Mouse (Mus musculus) forebrain, embryonic 10.5 days (tissue): Measurements from ENCODE around the gene Prmt7. TPM values are rescaled to one million over a fixed set of nuclear protein-coding genes. Genes with fewer than 3 reads are reported as not detected.

Source experiments
- DNase-seq: peaks from one replicate; pipeline ENCODE4 v3.0.0-alpha.2; 2017; ENCODE audit warnings: low spot score; ENCODE audit errors: extremely low spot score
- H3K27ac ChIP-seq: fragments of 300-500 bp; sonication (generic); 2 replicates; pipeline ENCODE4 v1.5.1; 2016; ENCODE audit warnings: mild to moderate bottlenecking
- H3K27me3 ChIP-seq: fragments of 300-500 bp; sonication (generic); 2 replicates; pipeline ENCODE4 v1.6.1; 2016; ENCODE audit warnings: mild to moderate bottlenecking; ENCODE audit not compliant: poor library complexity, severe bottlenecking
- H3K36me3 ChIP-seq: fragments of 300-500 bp; sonication (generic); replicated peaks from 2 replicates; pipeline ENCODE4 v1.6.1; 2016; ENCODE audit warnings: mild to moderate bottlenecking, moderate library complexity
- H3K4me1 ChIP-seq: fragments of 300-500 bp; sonication (generic); 2 replicates; pipeline ENCODE4 v1.6.1; 2016
- H3K4me3 ChIP-seq: fragments of 300-500 bp; sonication (generic); 2 replicates; pipeline ENCODE4 v1.5.1; 2016; ENCODE audit warnings: mild to moderate bottlenecking, moderate library complexity
- H3K9me3 ChIP-seq: fragments of 300-500 bp; sonication (generic); 2 replicates; pipeline ENCODE4 v1.6.1; 2016; ENCODE audit warnings: mild to moderate bottlenecking, moderate library complexity
- WGBS: fragments of 180-500 bp; shearing (Covaris S2); methylation state at CpG from one replicate; pipeline ENCODE4 v1.1.7; 2016; 5-methylcytosine and 5-hydroxymethylcytosine counted together
- polyA plus RNA-seq: library from polyadenylated mRNA; unstranded; fragments of >200 nt; fragmentation: Nextera tagmentation; extraction: Ambion mirVana; gene quantifications from 2 replicates; pipeline ENCODE4 v1.2.1, GENCODE M21; 2016

The Prmt7 gene
- polyA plus RNA-seq, 1 experiment from 2014 or later = 88.6 TPM

DNA sequence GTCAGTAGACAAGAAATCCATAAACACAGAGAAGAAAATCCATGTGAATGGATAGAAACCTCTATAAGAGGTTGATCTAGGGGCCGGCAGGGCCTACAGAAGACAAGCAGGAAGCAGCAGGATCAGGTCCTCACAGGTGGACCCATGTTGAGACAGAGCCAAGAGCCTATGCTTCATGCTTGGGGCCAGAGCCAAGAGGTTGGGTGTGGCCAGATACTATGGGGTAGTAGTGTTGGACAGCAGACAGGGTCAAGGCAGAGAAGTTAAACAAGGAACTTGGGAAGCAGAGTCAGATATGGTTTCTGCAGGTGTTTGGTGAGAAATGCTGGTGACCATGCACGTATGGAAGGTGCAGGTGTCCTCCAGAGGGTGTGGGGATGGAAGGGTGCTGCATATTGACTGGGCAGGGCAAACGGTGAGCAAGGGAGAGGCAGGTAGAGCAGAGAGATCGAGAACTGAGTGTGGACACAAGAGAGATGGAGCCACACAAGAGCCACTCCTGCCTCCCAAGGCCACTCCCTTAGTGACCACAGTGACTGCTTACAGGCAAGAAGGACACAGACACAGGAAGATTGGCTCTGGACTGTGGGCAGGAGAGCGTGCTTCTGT is 66.1 kb downstream of the Prmt7 start:
- no peak overlapping the region for H3K4me3 ChIP-seq
- no peaks in the 10 kb centered on the region for H3K36me3 ChIP-seq
- no peaks in the 10 kb centered on the region for H3K9me3 ChIP-seq
- H3K27me3 ChIP-seq = no peaks in the 10 kb centered on the region
- 84% methylated on average over 5 of the region's 5 CpGs for WGBS
- DNase-seq = no peak
- H3K4me1 ChIP-seq = peaks cover 9% of the 10 kb centered on the region
- no peak overlapping the region for H3K27ac ChIP-seq

- H3K36me3 ChIP-seq = no peaks in the 10 kb centered on the region
- H3K9me3 ChIP-seq = no peaks in the 10 kb centered on the region
- DNase-seq = no peak
- 82% methylated on average over 11 of the region's 11 CpGs for WGBS
- H3K27me3 ChIP-seq = no peaks in the 10 kb centered on the region
- no peak overlapping the region for H3K27ac ChIP-seq
- H3K4me1 ChIP-seq = peaks cover 10% of the 10 kb centered on the region
- no peak overlapping the region for H3K4me3 ChIP-seq
These were observed 67.8 kb downstream of the Prmt7 start for GRCm38 (mm10) chr8:106278367-106279042.

DNA sequence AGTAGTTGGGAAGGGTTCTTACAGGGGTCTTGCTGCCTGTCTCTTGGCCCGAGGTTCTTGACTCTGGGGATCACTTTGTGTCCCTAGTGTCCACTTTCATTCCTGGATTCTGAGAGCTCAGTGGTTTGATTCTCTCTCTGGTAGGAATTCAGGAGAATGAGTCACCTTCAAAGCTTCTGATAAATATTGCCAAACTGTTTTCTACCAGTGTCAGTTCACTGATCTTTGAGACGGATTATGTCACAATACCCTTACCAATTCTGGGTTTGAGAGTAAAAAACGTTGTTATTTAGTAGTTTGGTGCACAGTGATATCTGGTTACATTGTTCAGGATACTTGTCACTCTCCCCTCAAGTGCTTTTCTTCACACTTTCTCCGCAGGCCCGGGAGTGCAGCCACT is 69.4 kb downstream of the Prmt7 start:
- DNase-seq = no peak
- Histone ChIP-seq H3K27ac (no peak overlapping the region), H3K9me3 (no peaks in the 10 kb centered on the region), H3K4me3 (no peak overlapping the region), H3K36me3 (no peaks in the 10 kb centered on the region), H3K27me3 (no peaks in the 10 kb centered on the region), H3K4me1 (peaks cover 10% of the 10 kb centered on the region)
- 57% methylated on average over 5 of the region's 5 CpGs for WGBS

- Histone ChIP-seq H3K36me3 (no peaks in the 10 kb centered on the region), H3K4me3 (no peak overlapping the region), H3K9me3 (no peaks in the 10 kb centered on the region), H3K4me1 (peaks cover 10% of the 10 kb centered on the region), H3K27me3 (no peaks in the 10 kb centered on the region), H3K27ac (no peak overlapping the region)
- 67% methylated on average over 4 of the region's 4 CpGs for WGBS
- no peak for DNase-seq
These were observed 70.1 kb downstream of the Prmt7 start for GRCm38 (mm10) chr8:106280844-106281243.

- Histone ChIP-seq H3K27me3 (no peaks in the 10 kb centered on the region), H3K9me3 (no peaks in the 10 kb centered on the region), H3K27ac (no peak overlapping the region), H3K4me1 (peaks cover 24% of the 10 kb centered on the region), H3K36me3 (no peaks in the 10 kb centered on the region), H3K4me3 (no peak overlapping the region)
- DNase-seq = no peak
- 24% methylated on average over 2 of the region's 2 CpGs for WGBS
These were observed 76.7 kb downstream of the Prmt7 start for GRCm38 (mm10) chr8:106287445-106287844.

GRCm38 (mm10) chr8:106288732-106289131 is 78.0 kb downstream of the Prmt7 start:
- Histone ChIP-seq H3K4me3 (no peak overlapping the region), H3K27ac (peak overlapping the region; percentile 15; the same call in 1 of the 2 replicates), H3K4me1 (peaks cover 20% of the 10 kb centered on the region), H3K27me3 (no peaks in the 10 kb centered on the region), H3K9me3 (no peaks in the 10 kb centered on the region), H3K36me3 (no peaks in the 10 kb centered on the region)
- WGBS = 54% methylated on average over 2 of the region's 3 CpGs
- DNase-seq = no peak

- 60% methylated on average over 7 of the region's 7 CpGs for WGBS
These were observed 78.7 kb downstream of the Prmt7 start for GRCm38 (mm10) chr8:106289464-106289863.

GRCm38 (mm10) chr8:106292484-106293396 is 82.0 kb downstream of the Prmt7 start:
- DNase-seq = no peak
- Histone ChIP-seq H3K4me1 (peaks cover 8% of the 10 kb centered on the region), H3K9me3 (no peaks in the 10 kb centered on the region), H3K27ac (no peak overlapping the region), H3K27me3 (no peaks in the 10 kb centered on the region), H3K4me3 (no peak overlapping the region), H3K36me3 (no peaks in the 10 kb centered on the region)
- 78% methylated on average over 20 of the region's 20 CpGs for WGBS

More at GRCm38 (mm10) chr8:106289464-106289863, 78.7 kb downstream of the Prmt7 start:
- Histone ChIP-seq H3K27me3 (no peaks in the 10 kb centered on the region), H3K4me3 (no peak overlapping the region), H3K4me1 (peaks cover 20% of the 10 kb centered on the region), H3K27ac (no peak overlapping the region), H3K9me3 (no peaks in the 10 kb centered on the region), H3K36me3 (no peaks in the 10 kb centered on the region)
- no peak for DNase-seq

DNA sequence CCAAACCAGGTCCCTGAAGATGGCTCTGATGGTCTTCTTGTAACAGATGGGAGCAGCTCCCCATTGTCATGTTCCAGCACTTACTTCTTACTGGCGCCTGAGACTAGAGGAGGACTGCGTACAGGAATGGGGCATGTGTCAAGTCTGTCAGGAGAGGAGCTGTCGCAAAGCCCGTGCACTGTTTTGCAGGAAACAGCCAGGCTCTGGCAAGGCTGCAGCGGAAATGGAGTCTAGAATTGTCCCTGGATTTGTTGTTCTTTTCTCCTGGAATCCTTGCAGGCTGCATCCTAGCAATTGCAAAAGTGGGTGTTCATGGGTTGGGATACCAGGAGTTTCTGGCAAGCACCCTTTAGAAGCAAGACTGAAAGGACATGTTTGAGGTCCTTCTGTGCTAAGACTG is 87.5 kb downstream of the Prmt7 start:
- Histone ChIP-seq H3K4me3 (no peak overlapping the region), H3K9me3 (no peaks in the 10 kb centered on the region), H3K36me3 (no peaks in the 10 kb centered on the region), H3K27ac (no peak overlapping the region), H3K4me1 (no peaks in the 10 kb centered on the region), H3K27me3 (no peaks in the 10 kb centered on the region)
- WGBS = 89% methylated on average over 5 of the region's 5 CpGs
- DNase-seq = no peak

DNA sequence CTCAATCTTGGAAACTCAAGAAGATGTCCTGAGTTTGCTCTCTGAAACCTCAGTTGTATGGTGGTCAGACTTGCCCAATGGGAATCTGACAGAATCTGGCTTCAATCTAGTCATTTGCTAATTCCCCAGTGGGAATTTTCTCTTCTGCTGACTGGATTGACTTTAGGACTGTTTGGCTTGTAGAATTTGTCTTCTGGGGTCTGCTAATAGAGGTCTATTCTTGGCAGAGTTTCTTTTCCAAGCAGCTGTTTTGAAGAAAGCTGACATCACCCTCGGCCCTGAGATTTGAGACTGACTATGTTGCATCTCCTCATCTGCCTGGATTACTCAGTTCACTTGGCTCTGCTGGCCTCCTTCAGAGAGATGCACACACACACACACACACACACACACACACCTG is 88.1 kb downstream of the Prmt7 start:
- no peak overlapping the region for H3K4me3 ChIP-seq
- no peaks in the 10 kb centered on the region for H3K36me3 ChIP-seq
- H3K4me1 ChIP-seq = no peaks in the 10 kb centered on the region
- no peak overlapping the region for H3K27ac ChIP-seq
- WGBS = 88% methylated on average over 1 of the region's 1 CpGs
- no peak for DNase-seq
- H3K9me3 ChIP-seq = no peaks in the 10 kb centered on the region
- no peaks in the 10 kb centered on the region for H3K27me3 ChIP-seq

GRCm38 (mm10) chr8:106299686-106300085 is 89.0 kb downstream of the Prmt7 start:
- no peaks in the 10 kb centered on the region for H3K27me3 ChIP-seq

DNA sequence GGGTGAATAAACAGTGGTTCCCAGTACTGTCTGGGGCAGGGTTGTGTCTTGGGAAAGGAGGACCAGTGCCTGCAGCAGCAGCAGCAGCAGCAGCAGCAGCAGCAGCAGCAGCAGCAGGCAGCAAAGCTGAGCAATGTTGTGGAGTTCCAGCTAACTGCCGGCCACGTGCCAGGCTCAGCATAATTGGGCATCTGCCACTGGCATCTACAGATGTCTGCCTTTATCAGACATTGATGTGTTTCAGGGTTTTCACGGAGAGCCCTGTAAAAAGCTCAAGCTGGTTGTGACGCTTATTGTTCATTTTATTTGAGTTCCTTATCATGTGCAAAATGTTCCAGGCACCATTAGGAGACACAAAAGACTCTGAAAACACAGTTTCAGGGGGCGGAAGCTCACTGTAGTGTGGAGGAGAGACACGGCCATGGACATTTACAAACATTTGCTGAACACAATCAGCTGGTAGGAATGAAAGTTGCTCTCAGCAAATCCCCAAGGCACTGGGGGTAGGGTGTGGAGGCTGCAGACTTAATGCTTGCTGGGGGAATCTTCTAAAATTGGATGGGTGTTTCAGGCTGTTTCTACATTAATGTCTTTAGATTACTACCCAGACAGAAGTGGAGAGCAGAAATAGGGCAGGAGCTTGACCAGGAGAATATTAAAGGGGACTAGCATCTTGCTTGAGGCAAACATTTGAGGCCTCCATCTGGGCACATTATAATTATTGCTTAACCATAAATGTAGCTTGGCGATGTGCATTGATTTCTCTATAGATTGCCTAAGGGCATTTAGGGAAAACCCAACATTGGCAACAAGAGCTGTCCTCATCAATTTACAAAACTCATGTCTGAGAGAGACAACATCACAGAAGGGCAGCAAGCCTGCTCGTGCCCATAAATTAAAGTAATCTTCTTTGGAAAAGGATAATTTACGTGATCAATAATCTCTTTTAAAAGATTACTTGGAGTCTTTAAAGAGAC is 90.3 kb downstream of the Prmt7 start:
- no peaks in the 10 kb centered on the region for H3K36me3 ChIP-seq
- H3K27ac ChIP-seq = no peak overlapping the region
- DNase-seq = no peak
- no peak overlapping the region for H3K4me3 ChIP-seq
- H3K4me1 ChIP-seq = no peaks in the 10 kb centered on the region
- WGBS = 84% methylated on average over 9 of the region's 9 CpGs
- H3K27me3 ChIP-seq = no peaks in the 10 kb centered on the region
- no peaks in the 10 kb centered on the region for H3K9me3 ChIP-seq

More at GRCm38 (mm10) chr8:106299686-106300085, 89.0 kb downstream of the Prmt7 start:
- 72% methylated on average over 3 of the region's 3 CpGs for WGBS
- Histone ChIP-seq H3K4me3 (no peak overlapping the region), H3K36me3 (no peaks in the 10 kb centered on the region), H3K9me3 (no peaks in the 10 kb centered on the region), H3K4me1 (no peaks in the 10 kb centered on the region), H3K27ac (no peak overlapping the region)
- DNase-seq = no peak
